Mouse (Mus musculus) B cell, adult 2 months (primary cell): Measurements from ENCODE around the gene Trim25.

ENCODE experiments used
- DNase-seq, 2 experiments: peaks; one replicate each; pipeline ENCODE4 v3.0.0; 2022

The Trim25 gene

DNA sequence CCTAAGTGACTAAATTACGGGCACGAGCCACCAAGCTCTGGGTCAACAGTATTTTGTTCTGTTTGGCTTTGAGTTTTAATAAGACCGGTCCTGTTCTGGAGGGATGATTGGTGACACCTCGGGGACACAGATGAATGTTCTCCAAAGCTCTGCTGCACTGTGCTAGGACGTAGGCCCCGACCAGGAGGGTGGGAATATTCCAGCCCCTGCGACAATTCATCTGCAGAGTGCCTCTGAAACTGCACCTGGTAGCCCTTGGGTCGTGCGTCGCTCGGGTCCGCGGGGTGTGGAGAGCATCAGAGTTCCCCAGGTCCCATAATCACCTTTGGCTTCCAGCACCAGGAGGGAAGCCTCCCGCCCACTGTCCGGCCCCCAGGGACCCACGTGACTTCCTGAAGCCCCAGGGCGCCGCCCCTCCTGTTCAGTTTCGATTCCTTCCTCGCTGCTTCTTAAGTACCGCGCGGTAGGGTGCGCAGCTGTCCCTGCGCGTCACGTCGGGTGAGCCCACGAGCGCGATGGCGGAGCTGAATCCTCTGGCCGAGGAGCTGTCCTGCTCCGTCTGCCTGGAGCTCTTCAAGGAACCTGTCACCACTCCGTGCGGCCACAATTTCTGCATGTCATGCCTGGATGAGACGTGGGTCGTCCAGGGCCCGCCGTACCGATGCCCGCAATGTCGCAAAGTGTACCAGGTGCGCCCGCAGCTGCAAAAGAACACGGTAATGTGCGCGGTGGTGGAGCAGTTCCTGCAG, at the start of gene Trim25:
Trim25 (plus strand) TSS at position 403 of the 749 bp plus-strand sequence.
- DNase-seq, result peak; percentile 99

DNA sequence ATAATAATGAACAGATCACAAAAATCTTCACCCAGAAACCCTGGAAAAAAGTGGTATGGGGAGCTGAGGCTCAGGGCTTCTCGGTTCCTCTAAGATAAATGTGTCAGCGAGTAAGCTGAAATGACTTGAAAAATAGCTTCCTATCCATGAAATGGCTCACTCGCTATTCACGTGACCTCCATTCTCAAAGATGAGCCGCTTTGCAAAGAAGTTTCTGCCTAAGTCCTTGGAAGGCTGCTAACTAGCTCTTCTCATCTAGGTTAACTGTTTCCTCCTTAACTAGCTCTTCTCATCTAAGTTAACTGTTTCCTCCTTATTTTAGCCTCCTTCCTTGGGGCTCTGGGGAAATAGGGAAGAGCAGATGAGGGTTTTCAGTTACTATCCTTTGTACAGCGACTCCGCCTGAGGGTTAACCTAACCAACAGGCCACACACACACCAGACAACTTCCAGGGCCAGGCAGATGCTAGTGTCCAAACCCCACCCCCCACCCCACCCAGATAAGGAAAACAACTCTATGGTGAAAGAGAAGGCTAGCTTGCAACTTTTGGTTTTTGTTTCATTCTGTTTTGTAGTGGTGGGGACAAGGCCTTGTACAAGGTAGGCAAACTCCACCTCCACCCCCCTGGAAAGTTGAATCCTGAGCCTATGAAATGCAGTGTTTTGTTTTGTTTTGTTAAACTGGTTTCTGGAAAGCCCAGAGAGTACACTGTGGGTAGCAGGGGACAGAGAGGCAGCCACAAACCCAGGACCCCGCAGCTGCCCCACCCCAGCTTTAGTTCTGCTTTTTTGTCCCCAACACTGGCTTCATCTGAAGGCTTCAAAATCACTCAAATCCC, 49.2 kb upstream of the Trim25 start:
- DNase-seq, result peak; percentile 58 to 62

DNA sequence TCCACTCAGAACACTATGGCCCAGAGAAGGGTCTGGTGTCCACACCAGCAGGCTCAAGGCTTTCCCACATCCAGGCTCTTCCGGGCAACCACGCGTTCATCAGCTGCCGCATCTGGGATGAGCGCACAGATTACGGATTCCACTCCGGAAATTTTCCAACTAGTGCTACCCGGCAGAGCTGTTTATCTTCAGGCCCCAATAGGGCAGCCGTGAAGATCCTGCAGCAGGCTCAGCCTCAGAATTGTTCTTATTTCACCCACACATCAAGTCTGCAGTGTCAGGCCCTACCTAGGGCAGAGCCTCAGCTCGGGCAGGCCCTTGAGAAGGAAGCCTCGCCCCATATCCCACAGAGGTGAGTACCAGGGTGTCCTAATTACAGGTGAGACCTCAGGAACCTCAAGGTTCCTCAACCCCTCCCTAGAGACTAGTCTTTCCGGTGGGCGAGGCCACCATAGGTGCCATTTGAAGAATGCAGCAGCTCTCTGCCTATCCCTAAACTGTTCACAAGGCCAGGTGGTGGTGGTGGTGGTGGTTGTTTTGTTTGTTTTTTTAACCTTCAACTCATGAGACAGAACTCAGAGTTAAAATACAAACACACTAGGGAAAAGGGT, 48.4 kb upstream of the Trim25 start:
- DNase-seq, result peak; percentile 33 to 39

DNA sequence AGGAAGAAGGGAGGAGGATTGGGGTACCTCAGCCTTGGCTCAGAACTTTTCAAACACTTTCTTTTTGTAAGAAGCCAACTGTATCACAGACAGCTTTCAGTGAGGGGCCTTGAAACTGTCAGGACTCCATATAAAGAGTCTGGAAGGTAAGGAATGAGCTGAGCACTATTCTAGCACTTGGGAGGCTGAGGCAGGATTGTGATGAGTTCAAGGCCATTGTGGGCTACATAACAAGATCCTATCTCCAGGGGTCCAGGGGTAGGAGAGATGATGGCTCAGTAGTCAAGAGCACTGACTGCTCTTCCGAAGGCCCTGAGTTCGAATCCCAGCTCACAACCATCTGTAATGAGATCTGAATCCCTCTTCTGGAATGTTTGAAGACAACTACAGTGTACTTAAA, 47.6 kb upstream of the Trim25 start:
- DNase-seq, result no peak

DNA sequence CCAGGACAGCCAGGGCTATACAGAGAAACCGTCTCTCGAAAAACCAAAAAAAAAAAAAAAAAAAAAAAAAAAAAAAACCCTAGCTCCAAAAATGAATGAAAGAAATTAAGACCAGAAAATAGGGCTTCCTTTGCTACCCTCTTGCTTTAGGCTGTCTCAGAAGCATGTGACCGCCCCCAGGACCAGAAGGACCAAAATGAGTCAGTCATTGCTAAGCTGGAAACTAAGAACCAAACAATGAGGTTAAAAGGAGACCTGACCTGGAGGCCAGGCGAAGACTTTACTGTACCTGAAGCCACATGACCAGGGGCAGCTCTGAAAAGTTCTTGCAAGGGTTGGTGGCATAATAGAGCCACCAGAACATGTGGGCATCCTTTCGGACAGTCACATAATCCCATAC, 47.1 kb upstream of the Trim25 start:
- no peak for DNase-seq

DNA sequence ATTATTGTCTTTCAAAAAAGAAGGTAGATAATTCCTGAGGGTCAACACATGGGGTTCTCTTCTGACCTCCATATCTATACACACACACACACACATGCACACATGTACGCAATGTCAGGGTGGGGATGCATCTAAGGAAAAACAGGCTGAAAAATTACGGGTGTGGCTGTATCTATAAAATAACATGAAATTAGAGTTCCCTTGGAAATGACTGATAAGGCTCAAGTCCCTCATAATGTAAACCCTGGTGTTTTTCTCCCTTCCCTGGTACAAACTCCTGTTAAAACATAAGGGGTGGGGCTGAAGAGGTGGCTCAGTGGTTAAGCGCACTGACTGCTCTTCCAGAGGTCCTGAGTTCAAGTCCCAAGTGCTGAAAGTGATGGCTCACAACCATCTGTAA, 45.6 kb upstream of the Trim25 start:
- no peak for DNase-seq

DNA sequence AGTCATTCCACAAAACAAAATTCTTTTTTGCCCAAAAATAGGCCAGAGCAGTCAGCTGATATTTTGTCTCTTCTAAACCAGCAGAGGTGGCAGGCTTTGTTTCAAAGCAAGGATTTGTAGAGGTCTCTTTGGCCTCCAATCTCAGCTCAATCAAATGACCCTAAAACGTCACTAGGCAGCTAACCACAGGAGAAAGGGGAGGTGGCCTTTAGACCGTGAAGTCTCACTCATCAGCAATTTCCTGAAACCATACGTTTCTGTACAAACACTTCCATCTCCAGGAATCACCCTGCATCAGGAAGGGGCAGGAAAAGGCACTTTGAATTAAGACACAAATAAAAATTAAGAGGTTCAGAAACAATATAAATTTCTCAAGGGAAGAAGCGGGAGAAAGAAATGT, 44.4 kb upstream of the Trim25 start:
- DNase-seq, result peak; percentile 75 to 79

DNA sequence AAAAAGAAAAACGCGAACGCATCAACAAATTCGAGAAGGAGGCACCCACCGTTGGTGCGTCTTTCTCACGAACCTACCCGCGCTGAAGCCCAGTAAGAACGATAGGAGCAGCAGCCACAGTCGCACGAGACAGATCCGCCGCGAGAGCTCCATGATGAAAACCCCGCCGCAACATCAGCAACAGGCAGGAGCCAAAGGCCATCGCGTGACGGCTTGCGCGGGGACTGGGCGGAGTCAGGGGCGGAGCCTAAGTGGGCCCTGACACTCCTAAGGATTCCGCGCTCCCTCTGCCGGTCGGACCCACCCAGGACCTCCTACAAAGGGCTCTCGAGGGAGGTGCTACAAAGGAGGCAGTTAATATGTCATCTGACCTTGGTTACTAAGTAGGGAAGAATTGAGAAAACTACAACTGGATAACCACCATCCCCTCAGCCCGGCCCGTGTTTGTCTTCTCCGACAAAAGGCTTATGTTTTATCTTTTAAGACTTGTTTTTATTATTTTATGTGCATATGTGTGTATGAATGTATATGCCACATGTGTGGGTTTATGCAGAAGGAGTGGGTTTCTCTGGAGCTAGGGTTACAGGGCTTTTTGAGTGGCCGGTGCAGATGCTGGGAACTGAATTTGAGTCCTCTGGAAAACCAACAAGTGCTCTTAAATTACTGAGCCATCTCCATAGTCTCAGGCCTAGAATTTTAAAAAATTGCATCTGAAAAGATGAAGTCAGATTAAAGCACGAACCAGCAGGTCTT, 43.8 kb upstream of the Trim25 start, which contains the start of gene Scpep1:
Scpep1 (minus strand) TSS at position 249 of the 753 bp plus-strand sequence.
- DNase-seq, result peak; percentile 99

DNA sequence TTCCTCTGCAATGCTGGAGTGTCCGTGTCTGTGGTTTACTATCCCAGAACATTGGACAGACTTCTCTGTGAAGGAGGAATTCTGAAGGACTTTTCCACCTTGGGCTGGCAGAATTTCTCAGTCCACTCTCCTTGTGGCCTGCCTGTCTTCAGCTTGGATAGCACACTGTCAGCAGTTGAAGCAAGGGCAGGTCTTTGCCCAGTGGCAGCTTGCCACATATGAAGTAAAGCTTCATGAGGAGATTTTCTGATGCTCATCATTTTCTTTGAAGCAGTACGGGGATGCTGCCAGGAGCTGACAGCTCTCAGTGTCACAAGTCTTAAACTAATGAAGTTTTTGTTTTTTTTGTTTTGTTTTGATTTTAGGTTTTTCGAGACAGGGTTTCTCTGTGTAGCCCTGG, 40.3 kb upstream of the Trim25 start:
- DNase-seq, result no peak

DNA sequence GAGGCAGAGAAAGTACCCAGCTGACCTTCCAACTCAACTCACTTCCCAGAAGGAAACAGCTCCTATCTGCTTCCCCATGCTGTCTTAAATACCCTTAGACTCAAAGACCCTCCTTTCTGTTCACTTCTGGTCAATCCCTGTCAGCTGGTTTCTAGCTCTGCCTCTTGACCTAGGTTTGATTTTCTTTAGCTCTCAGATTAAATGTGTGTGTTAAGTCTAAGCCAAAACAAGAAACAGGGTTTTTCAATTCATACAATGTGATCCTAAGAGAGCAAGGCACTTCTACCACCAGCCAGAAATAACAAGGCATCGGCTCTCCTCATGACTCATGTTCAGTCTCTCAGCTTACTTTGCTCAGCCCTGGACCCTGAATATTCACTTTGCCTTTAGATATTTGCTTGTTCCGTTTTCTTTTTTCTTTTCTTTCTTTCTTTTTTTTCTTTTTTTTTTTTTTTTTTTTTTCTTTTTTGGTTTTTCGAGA, 32.3 kb upstream of the Trim25 start, which contains the start of gene Elobl:
Elobl (minus strand) TSS at position 51 of the 481 bp plus-strand sequence.
- no peak for DNase-seq

DNA sequence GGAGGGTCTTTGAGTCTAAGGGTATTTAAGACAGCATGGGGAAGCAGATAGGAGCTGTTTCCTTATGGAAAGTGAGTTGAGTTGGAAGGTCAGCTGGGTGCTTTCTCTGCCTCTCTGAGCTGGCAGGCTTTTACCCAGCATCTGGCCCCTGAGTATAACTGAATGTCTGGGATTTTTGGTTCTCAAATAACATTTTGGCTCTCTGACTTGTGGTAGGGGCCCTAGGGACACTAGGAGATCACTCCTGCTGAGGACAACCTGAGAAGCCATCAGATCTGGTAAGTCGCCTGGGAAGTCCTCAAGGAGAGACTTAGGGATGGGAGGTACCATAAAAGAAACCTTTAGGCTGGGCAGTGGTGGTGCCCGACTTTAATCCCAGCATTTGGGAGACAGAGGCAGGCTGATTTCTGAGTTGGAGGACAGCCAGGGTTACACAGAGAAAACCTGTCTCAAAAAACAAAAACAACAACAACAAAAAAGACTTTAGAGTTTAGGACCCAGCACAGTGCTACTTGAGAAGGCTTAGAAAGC, 28.9 kb upstream of the Trim25 start, which contains the start of gene Coil:
Coil (plus strand) TSS at position 51 of the 531 bp plus-strand sequence.
- DNase-seq, result peak in 1 of 2 experiments; percentile 20

DNA sequence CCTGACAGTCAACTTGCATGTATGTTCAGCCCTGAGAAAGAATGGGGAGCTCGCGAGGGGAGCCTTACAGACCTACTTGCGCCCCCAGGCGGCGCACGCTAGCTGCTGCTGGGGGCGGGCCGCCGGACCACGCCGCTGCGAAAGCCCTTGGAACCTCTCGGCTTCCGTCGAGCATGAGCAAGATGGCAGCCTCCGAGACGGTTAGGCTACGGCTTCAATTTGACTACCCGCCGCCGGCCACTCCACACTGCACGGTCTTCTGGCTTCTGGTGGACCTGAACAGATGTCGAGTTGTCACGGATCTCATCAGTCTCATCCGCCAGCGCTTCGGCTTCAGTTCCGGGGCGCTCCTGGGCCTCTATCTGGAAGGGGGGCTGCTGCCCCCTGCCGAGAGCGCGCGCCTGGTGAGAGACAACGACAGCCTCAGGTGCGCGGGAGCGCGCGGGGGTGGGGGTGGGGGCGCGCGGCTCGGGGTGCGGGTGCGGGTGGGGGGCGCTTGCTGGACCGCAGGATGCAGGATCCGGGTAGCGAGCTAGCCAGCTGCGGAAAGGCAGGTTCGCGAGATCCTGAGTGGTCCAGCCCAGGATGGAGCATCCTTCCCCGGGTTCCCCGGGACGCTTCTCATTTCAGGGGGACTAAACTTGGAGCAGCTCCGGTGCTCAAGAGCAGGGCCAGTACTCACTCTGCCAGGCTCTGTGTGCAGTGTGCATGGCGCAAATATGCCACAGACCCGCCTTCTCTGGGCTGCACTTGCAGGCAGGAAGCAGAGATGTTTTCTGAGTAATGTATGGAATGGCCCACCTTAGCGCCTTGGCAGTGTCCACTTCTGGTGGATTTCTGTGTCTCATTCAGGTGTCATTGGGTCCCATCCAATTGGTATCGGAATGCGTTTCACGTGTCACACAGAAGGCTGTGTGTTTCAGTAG, 25.1 kb upstream of the Trim25 start:
- DNase-seq, result peak; percentile 94

DNA sequence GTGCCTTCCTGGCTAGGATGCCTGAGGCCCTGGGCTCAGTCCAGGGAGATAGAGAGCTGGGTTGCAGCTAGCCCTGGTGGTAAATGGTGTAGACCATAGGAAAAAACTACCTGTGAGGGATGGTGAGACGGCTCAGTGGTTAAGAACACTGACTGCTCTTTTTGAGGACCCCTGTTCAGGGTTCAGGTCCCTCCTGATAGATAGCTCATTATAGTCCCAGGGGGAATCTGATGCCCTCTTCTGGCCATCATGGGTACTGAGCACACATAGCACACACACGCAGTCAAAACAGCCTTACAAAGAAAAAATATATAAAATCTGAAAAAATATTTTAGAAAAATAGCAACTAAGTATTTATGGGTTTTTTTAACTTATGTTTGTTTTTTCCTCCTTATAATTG, 22.9 kb upstream of the Trim25 start:
- peak; percentile 47 to 48 for DNase-seq

DNA sequence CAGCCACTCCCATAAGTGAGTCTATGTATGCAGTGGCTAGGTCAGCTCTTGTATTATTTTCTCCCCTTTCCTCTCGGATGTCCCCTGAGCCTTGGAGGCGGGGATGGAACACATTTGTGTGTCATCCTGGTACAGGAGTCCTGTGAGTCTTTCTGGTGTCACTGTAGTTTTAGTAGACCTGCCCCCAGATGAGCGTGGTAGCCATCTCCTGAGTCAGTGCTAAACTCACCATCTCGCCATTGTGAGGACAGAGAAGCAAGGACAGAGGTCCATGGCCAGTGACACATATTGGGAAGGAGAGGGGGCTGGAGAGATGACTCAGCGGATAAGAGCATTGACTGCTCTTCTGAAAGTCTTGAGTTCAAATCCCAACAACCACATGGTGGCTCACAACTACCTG, 22.0 kb upstream of the Trim25 start:
- DNase-seq, result no peak

DNA sequence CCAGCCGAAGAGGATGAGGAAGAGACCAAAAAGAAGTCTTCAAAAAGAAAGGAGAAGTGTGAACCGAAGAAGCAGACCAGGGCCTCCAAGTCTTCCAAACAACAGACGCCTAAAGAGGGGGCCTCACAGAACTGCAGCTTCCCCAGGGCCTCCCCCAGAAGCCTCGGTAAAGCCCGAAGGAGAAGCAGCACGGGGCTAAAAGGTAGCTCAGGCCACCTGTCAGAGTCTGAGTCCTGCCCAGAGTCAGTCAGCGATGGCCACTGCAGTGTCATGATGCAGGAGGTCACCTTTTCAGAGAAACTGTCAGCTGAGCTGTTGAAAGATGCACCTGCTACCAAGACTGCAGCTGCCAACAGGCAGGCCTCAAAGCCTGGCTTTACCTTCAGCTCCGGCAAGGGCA, 17.8 kb upstream of the Trim25 start:
- no peak for DNase-seq

DNA sequence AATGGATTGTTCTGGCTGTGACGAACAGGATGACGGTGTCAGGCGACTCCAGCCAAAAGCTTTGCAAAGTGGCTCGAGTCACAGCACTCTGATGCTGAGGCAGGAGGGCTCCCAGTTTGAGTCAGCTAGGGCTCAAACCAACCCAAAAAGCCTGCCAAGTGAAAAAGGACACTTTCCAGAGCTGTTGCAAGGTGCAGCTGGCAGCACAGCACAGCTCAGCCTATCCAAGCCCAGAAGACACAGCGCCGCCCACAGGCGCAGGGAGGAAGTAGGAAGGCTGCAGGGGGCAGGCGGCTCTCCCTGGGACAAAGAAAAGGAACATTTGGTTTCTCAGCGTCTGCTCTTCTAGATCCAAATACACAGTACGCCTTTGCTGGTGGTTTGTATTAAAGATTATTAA, 12.6 kb upstream of the Trim25 start:
- DNase-seq, result no peak

DNA sequence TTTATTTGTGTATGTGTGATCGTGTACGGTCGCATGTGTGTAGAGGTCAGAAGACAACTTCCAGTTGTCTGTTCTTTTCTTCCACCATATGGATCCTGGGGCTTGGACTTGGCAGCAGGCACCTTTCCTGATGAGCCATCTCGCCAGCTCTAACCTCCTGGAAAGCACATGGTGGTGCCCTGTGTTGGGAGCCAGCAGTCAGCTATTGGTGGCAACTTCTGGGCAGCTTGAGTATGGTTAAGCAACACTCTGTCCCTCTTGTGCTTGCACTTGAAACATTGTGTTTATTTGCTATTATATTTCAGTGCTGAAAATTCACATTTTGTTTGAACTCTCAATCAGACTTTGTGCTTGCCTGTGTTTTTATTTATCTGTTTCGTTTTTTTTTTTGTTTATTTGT, 10.2 kb upstream of the Trim25 start:
- no peak for DNase-seq

DNA sequence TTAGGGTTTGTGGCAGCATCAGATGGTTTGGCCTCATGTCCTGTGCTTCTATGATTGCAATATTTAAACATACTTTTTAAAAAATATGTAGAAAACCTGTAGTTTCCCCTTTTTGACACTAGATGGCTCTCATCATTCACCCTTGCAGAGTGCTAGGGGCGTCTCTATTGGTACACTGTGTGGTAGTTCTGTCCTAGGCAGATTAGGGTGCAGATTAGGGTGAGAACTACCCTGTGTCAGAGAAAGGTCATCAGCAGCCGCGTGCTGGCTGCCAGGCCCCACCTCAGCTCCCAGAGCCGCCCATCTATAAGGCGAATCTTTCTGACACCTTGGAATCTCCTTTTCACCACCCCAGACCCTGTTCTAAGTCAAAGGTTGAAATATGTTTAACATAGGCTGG, 9.6 kb upstream of the Trim25 start:
- DNase-seq, result peak; percentile 47 to 51

DNA sequence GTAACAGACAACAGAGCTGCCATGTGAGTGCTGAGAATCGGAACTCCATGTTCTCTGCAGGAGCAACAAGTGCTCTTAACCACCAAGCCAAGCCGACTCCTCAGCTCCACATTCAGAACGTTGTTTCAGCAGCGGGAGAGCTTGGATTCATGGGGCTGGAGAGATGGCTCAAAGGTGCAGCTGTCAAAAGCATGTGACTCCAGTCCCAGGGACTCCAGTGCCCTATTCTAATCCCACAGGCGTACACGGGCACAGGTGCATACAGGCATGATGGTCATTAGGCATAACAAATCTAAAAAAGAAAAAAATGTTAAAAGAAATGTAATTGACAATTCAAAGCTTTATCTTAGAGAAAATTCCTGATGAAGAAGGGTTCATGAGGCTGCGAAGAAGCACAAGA, 6.0 kb upstream of the Trim25 start:
- DNase-seq, result no peak

DNA sequence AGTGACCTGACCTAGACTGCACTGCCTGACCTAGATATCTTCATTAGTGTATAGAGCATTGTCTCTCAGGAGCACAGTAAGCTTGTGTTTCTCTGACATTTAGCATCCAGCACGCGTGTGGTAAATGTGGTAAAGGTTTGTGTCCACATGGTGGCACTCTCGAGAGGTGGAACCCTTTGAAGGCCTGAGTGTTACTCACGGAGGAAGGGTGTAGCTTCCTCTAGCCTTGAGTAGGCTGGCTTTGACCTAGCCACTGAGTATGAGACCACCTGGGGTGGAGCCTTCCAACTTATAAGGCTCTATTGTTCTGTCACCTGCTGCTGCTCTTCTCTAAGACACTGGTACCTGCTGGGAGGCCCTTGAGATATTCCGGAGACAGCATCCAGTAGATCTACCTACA, 5.6 kb upstream of the Trim25 start:
- peak; percentile 77 to 84 for DNase-seq

DNA sequence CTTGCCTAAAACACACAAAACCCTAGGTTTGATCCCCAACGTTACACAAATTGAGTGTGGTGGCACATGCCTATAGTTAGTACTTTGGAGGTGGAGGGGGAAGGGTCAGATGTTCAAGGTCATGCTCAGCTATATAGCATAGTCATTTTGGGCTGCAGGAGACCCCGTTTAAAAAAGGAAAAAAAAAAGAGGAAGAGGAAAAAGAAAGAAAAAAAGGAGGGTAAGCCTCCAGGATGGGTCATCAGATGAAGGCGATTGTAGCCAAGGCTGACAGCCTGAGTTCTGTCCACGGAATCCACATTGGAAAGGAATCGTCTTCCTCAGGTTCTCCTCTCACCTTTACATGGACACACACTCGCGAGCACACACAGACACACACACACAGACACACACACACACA, 4.7 kb upstream of the Trim25 start:
- DNase-seq, result no peak
